Mouse (Mus musculus) hindbrain, embryonic 16.5 days (tissue): ENCODE measurements at regions not wholly inside any gene's neighbourhood (a gene's known extent, or its start where the extent isn't known, plus 50 kb on each side); places are given as distances from the start of the nearest gene placed in this dataset.

Source experiments
- ATAC-seq: fragments of 200-750 bp; cut with Nextera tagmentation; 2 replicates; pipeline ENCODE4 v1.8.0; 2017; ENCODE audit warnings: moderate TSS enrichment, moderate library complexity
- H3K27ac ChIP-seq: fragments of 300-500 bp; sonication (generic); 2 replicates; pipeline ENCODE4 v1.5.1; 2014; ENCODE audit warnings: low read depth, mild to moderate bottlenecking, control low read depth, low read length, moderate library complexity
- H3K27me3 ChIP-seq: fragments of 300-500 bp; sonication (generic); replicated peaks from 2 replicates; pipeline ENCODE4 v1.6.1; 2014; ENCODE audit warnings: low read length; ENCODE audit not compliant: control insufficient read depth, insufficient read depth
- H3K36me3 ChIP-seq: fragments of 300-500 bp; sonication (generic); 2 replicates; pipeline ENCODE4 v1.6.1; 2014; ENCODE audit warnings: mild to moderate bottlenecking, low read length, moderate library complexity, mixed read lengths; ENCODE audit not compliant: control insufficient read depth, insufficient read depth
- H3K4me1 ChIP-seq: fragments of 300-500 bp; sonication (generic); 2 replicates; pipeline ENCODE4 v1.6.1; 2014; ENCODE audit warnings: low read depth, low read length; ENCODE audit not compliant: control insufficient read depth, insufficient read depth
- H3K4me2 ChIP-seq: fragments of 300-500 bp; sonication (generic); 2 replicates; pipeline ENCODE4 v1.6.1; 2014; ENCODE audit warnings: mild to moderate bottlenecking, low read length, control low read depth, moderate library complexity
- H3K4me3 ChIP-seq: fragments of 300-500 bp; sonication (generic); 2 replicates; pipeline ENCODE4 v1.5.1; 2014; ENCODE audit warnings: mild to moderate bottlenecking, low read length, control low read depth, moderate library complexity
- H3K9ac ChIP-seq: fragments of 300-500 bp; sonication (generic); 2 replicates; pipeline ENCODE4 v1.6.1; 2014; ENCODE audit warnings: low read depth, mild to moderate bottlenecking, control low read depth, low read length, moderate library complexity
- H3K9me3 ChIP-seq: fragments of 300-500 bp; sonication (generic); 2 replicates; pipeline ENCODE4 v1.6.1; 2014; ENCODE audit warnings: mild to moderate bottlenecking, low read length, moderate library complexity; ENCODE audit not compliant: control insufficient read depth
- WGBS: fragments of 180-500 bp; shearing (Covaris S2); extraction: QIAGEN DNeasy Blood & Tissue Kit; methylation state at CpG from one replicate; pipeline ENCODE4 v1.1.7; 2014; 5-methylcytosine and 5-hydroxymethylcytosine counted together

- no peak for ATAC-seq
- H3K4me3 ChIP-seq = no peak overlapping the region
- H3K4me2 ChIP-seq = no peak overlapping the region
- H3K27ac ChIP-seq = no peak overlapping the region
- H3K9ac ChIP-seq = no peak overlapping the region
- no peaks in the 10 kb centered on the region for H3K4me1 ChIP-seq
- H3K27me3 ChIP-seq = no peaks in the 10 kb centered on the region
- H3K36me3 ChIP-seq = no peaks in the 10 kb centered on the region
- WGBS = 49% methylated on average over 2 of the region's 2 CpGs
- H3K9me3 ChIP-seq = no peaks in the 10 kb centered on the region
Measured at GRCm38 (mm10) chr12:35392111-35392510, 142.7 kb downstream of the Ahr start.

- no peaks in the 10 kb centered on the region for H3K4me1 ChIP-seq
- H3K4me3 ChIP-seq = no peak overlapping the region
- no peak overlapping the region for H3K27ac ChIP-seq
- no peaks in the 10 kb centered on the region for H3K27me3 ChIP-seq
- H3K9ac ChIP-seq = no peak overlapping the region
- H3K4me2 ChIP-seq = no peak overlapping the region
- ATAC-seq = no peak
- WGBS = 83% methylated on average over 1 of the region's 1 CpGs
- H3K9me3 ChIP-seq = no peaks in the 10 kb centered on the region
- H3K36me3 ChIP-seq = no peaks in the 10 kb centered on the region
Measured at GRCm38 (mm10) chr12:35390266-35390665, 144.6 kb downstream of the Ahr start.

GRCm38 (mm10) chr12:35389839-35390238 is 145.0 kb downstream of the Ahr start:
- no peak for ATAC-seq
- H3K36me3 ChIP-seq = no peaks in the 10 kb centered on the region
- no peak overlapping the region for H3K4me3 ChIP-seq
- no peak overlapping the region for H3K27ac ChIP-seq
- no peak overlapping the region for H3K9ac ChIP-seq
- H3K27me3 ChIP-seq = no peaks in the 10 kb centered on the region
- no peaks in the 10 kb centered on the region for H3K9me3 ChIP-seq
- no peaks in the 10 kb centered on the region for H3K4me1 ChIP-seq
- no peak overlapping the region for H3K4me2 ChIP-seq

- Histone ChIP-seq H3K36me3 (no peaks in the 10 kb centered on the region), H3K9me3 (no peaks in the 10 kb centered on the region), H3K27ac (no peak overlapping the region), H3K9ac (no peak overlapping the region), H3K4me3 (no peak overlapping the region), H3K4me2 (no peak overlapping the region), H3K4me1 (no peaks in the 10 kb centered on the region), H3K27me3 (no peaks in the 10 kb centered on the region)
- ATAC-seq = no peak
- WGBS = 81% methylated on average over 4 of the region's 4 CpGs
Measured at GRCm38 (mm10) chr12:35384211-35384610, 150.6 kb downstream of the Ahr start.

- Histone ChIP-seq H3K9me3 (no peaks in the 10 kb centered on the region), H3K27ac (no peak overlapping the region), H3K4me3 (no peak overlapping the region), H3K36me3 (no peaks in the 10 kb centered on the region), H3K4me2 (no peak overlapping the region), H3K9ac (no peak overlapping the region), H3K4me1 (no peaks in the 10 kb centered on the region), H3K27me3 (no peaks in the 10 kb centered on the region)
- no peak for ATAC-seq
- WGBS = 76% methylated on average over 3 of the region's 3 CpGs
Measured at GRCm38 (mm10) chr12:35377266-35377665, 157.6 kb downstream of the Ahr start.

- H3K27me3 ChIP-seq = no peaks in the 10 kb centered on the region
- no peak overlapping the region for H3K4me2 ChIP-seq
- H3K4me3 ChIP-seq = no peak overlapping the region
- no peaks in the 10 kb centered on the region for H3K4me1 ChIP-seq
- no peak overlapping the region for H3K27ac ChIP-seq
- no peaks in the 10 kb centered on the region for H3K9me3 ChIP-seq
- no peaks in the 10 kb centered on the region for H3K36me3 ChIP-seq
- ATAC-seq = no peak
- H3K9ac ChIP-seq = no peak overlapping the region
Measured at GRCm38 (mm10) chr12:35376365-35376764, 158.5 kb downstream of the Ahr start.

- no peaks in the 10 kb centered on the region for H3K27me3 ChIP-seq
- no peaks in the 10 kb centered on the region for H3K9me3 ChIP-seq
- H3K4me2 ChIP-seq = no peak overlapping the region
- 98% methylated on average over 2 of the region's 2 CpGs for WGBS
- H3K36me3 ChIP-seq = no peaks in the 10 kb centered on the region
- H3K4me3 ChIP-seq = no peak overlapping the region
- no peaks in the 10 kb centered on the region for H3K4me1 ChIP-seq
- no peak overlapping the region for H3K27ac ChIP-seq
- ATAC-seq = no peak
- no peak overlapping the region for H3K9ac ChIP-seq
Measured at GRCm38 (mm10) chr12:35357901-35358300, 176.9 kb downstream of the Ahr start.

- no peak for ATAC-seq
- WGBS = 90% methylated on average over 4 of the region's 4 CpGs
- no peaks in the 10 kb centered on the region for H3K27me3 ChIP-seq
- no peak overlapping the region for H3K4me3 ChIP-seq
- no peaks in the 10 kb centered on the region for H3K9me3 ChIP-seq
- H3K4me1 ChIP-seq = no peaks in the 10 kb centered on the region
- no peak overlapping the region for H3K4me2 ChIP-seq
- no peaks in the 10 kb centered on the region for H3K36me3 ChIP-seq
- no peak overlapping the region for H3K9ac ChIP-seq
- H3K27ac ChIP-seq = no peak overlapping the region
Measured at GRCm38 (mm10) chr12:35338191-35338954, 196.5 kb downstream of the Ahr start.

- Histone ChIP-seq H3K4me2 (no peak overlapping the region), H3K4me1 (no peaks in the 10 kb centered on the region), H3K36me3 (no peaks in the 10 kb centered on the region), H3K4me3 (no peak overlapping the region), H3K9me3 (no peaks in the 10 kb centered on the region), H3K27me3 (no peaks in the 10 kb centered on the region), H3K27ac (no peak overlapping the region), H3K9ac (no peak overlapping the region)
- no peak for ATAC-seq
Measured at GRCm38 (mm10) chr12:35336314-35336713, 198.5 kb downstream of the Ahr start.
